In the genomic region with DNA sequence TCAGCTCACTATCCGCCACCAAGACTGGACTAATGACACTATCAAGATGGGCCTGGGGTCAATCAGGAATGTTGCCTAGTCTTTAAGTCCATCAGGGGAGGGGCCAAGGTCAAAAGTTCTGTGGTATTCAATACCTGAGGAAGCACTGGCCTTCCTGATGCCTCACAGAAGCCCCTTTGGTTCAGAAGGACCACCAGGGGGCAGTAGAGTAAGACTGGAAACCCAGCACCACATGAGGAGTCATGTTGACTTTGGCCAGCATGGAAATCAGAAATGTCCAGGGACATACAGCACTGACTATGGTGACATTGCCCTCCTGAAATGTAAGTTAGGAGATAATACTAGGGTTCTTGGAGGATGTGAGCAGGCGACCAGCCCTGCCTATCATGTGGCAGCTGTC, we compare ENCODE assay signal across 9 mouse cellular contexts. TPM values are rescaled to one million over a fixed set of nuclear protein-coding genes. Genes with fewer than 3 reads are reported as not detected.
DNase-seq lines count a peak whose midpoint lies in the region; ATAC-seq and TF ChIP-seq lines count a peak whose summit lies in the region.
"Had no signal": no experiment of that assay in that cellular context is flagged by ENCODE, and none has a peak within 500 bp of the region (broad histone marks: within the 10 kb centered on the region; RNA-seq: fewer than 3 reads in every experiment).

No protein-coding gene starts in this region.

- H3K9ac ChIP-seq in forebrain, embryonic 14.5 days (ENCODE audit: low read length) = no peak overlapping the region
- no peak overlapping the region for H3K9ac ChIP-seq in forebrain, embryonic 11.5 days (ENCODE audit: low read length)
- no peak overlapping the region for H3K9ac ChIP-seq in midbrain, postnatal 0 days (replicated peaks; ENCODE audit: low read length, poor library complexity, severe bottlenecking)
- H3K9ac ChIP-seq: hindbrain, embryonic 15.5 days had no signal

- H3K27ac ChIP-seq in forebrain, embryonic 14.5 days (ENCODE audit: low read depth, low read length) = no peak overlapping the region
- H3K27ac ChIP-seq in forebrain, embryonic 11.5 days (ENCODE audit: low read depth, low read length) = no peak overlapping the region
- no peak overlapping the region for H3K27ac ChIP-seq in midbrain, postnatal 0 days (ENCODE audit: low read depth, low read length)
- no peak overlapping the region for H3K27ac ChIP-seq in midbrain, embryonic 10.5 days (replicated peaks)
- H3K27ac ChIP-seq: hindbrain, embryonic 15.5 days had no signal

- 55% methylated on average over 2 of the region's 2 CpGs for WGBS in forebrain, embryonic 14.5 days
- 45% methylated on average over 2 of the region's 2 CpGs for WGBS in forebrain, embryonic 11.5 days
- 49% methylated on average over 2 of the region's 2 CpGs for WGBS in midbrain, postnatal 0 days
- 48% methylated on average over 2 of the region's 2 CpGs for WGBS in midbrain, embryonic 10.5 days

- H3K36me3 ChIP-seq in forebrain, embryonic 14.5 days (ENCODE audit: control insufficient read depth, insufficient read depth, low read length) = no peaks in the 10 kb centered on the region
- no peaks in the 10 kb centered on the region for H3K36me3 ChIP-seq in forebrain, embryonic 11.5 days (ENCODE audit: control insufficient read depth, insufficient read depth, low read length)
- no peaks in the 10 kb centered on the region for H3K36me3 ChIP-seq in midbrain, postnatal 0 days (ENCODE audit: insufficient read depth, low read length)
- H3K36me3 ChIP-seq in midbrain, embryonic 10.5 days = no peaks in the 10 kb centered on the region
- H3K36me3 ChIP-seq: hindbrain, embryonic 15.5 days had no signal

- H3K4me2 ChIP-seq in forebrain, embryonic 14.5 days (ENCODE audit: low read length) = no peak overlapping the region
- no peak overlapping the region for H3K4me2 ChIP-seq in forebrain, embryonic 11.5 days (ENCODE audit: low read depth, low read length, severe bottlenecking)
- H3K4me2 ChIP-seq in midbrain, postnatal 0 days (ENCODE audit: low read depth, low read length, poor library complexity, severe bottlenecking) = no peak overlapping the region
- H3K4me2 ChIP-seq: hindbrain, embryonic 15.5 days had no signal

- no peaks in the 10 kb centered on the region for H3K4me1 ChIP-seq in forebrain, embryonic 14.5 days (ENCODE audit: control insufficient read depth, insufficient read depth, low read length)
- 0 out of 2 replicates have a peak, but pooled peaks cover 2% of the 10 kb centered on the region for H3K4me1 ChIP-seq in forebrain, embryonic 11.5 days (replicated peaks; ENCODE audit: control insufficient read depth, insufficient read depth, low read length)
- no peaks in the 10 kb centered on the region for H3K4me1 ChIP-seq in midbrain, postnatal 0 days (ENCODE audit: insufficient read depth, low read length)
- peaks cover 8% of the 10 kb centered on the region for H3K4me1 ChIP-seq in midbrain, embryonic 10.5 days
- H3K4me1 ChIP-seq: hindbrain, embryonic 15.5 days had no signal

- H3K27me3 ChIP-seq in forebrain, embryonic 14.5 days (replicated peaks; ENCODE audit: control insufficient read depth, insufficient read depth, low read length) = no peaks in the 10 kb centered on the region
- no peaks in the 10 kb centered on the region for H3K27me3 ChIP-seq in forebrain, embryonic 11.5 days (ENCODE audit: control insufficient read depth, insufficient read depth, low read length)
- no peaks in the 10 kb centered on the region; the same call in 1 of the 2 replicates for H3K27me3 ChIP-seq in midbrain, postnatal 0 days (ENCODE audit: insufficient read depth, low read length)
- peaks cover 4% of the 10 kb centered on the region; the same call in 1 of the 2 replicates for H3K27me3 ChIP-seq in midbrain, embryonic 10.5 days (ENCODE audit: low read depth, poor library complexity, severe bottlenecking)
- H3K27me3 ChIP-seq: hindbrain, embryonic 15.5 days had no signal

- no peaks in the 10 kb centered on the region for H3K9me3 ChIP-seq in forebrain, embryonic 14.5 days (replicated peaks; ENCODE audit: control insufficient read depth, low read length)
- H3K9me3 ChIP-seq in forebrain, embryonic 11.5 days (ENCODE audit: control insufficient read depth, low read length) = no peaks in the 10 kb centered on the region
- H3K9me3 ChIP-seq in midbrain, postnatal 0 days (ENCODE audit: low read length) = no peaks in the 10 kb centered on the region
- no peaks in the 10 kb centered on the region for H3K9me3 ChIP-seq in midbrain, embryonic 10.5 days (replicated peaks)
- H3K9me3 ChIP-seq: hindbrain, embryonic 15.5 days had no signal

- ATAC-seq in forebrain, embryonic 14.5 days = no peak
- ATAC-seq in forebrain, embryonic 11.5 days (replicated peaks; ENCODE audit: low FRiP score) = no peak
- no peak for ATAC-seq in midbrain, postnatal 0 days (ENCODE audit: low FRiP score)

- peak; percentile 66 for TF ChIP-seq CTCF in midbrain, postnatal 0 days (IDR thresholded peaks at IDR 0.05)

- no peak overlapping the region for H3K4me3 ChIP-seq in forebrain, embryonic 14.5 days (ENCODE audit: low read depth, low read length)
- H3K4me3 ChIP-seq in forebrain, embryonic 11.5 days (ENCODE audit: low read depth, low read length) = no peak overlapping the region
- H3K4me3 ChIP-seq in midbrain, postnatal 0 days (ENCODE audit: low read depth, low read length) = no peak overlapping the region
- H3K4me3 ChIP-seq in midbrain, embryonic 10.5 days = no peak overlapping the region
- H3K4me3 ChIP-seq: hindbrain, embryonic 15.5 days had no signal

- DNase-seq in forebrain, embryonic 14.5 days (ENCODE audit: low spot score) = peak; percentile 39
- DNase-seq in forebrain, embryonic 11.5 days (ENCODE audit: low spot score) = no peak
- DNase-seq in midbrain, postnatal 0 days (ENCODE audit: low spot score) = peak; percentile 39
- no peak for DNase-seq in midbrain, embryonic 10.5 days (ENCODE audit: low spot score)
- DNase-seq in embryo, embryonic 11 days = peak; percentile 54
- peak; percentile 59 for DNase-seq in skeletal muscle tissue, adult 2 months (ENCODE audit: low read depth, low spot score)
- DNase-seq in right cerebral cortex, postnatal 36 days (ENCODE audit: low spot score in 2 of 2) = no peak
- no peak for DNase-seq in frontal cortex, postnatal 14 days (ENCODE audit: low spot score in 2 of 2)

RNA-seq across cellular contexts. Expression of a gene that starts 16.2 kb away (rescaled TPM):
- not detected in 2 replicates for polyA plus RNA-seq in forebrain, embryonic 14.5 days (2014; fragmentation: Nextera tagmentation; extraction: Ambion mirVana)
- polyA plus RNA-seq in forebrain, embryonic 11.5 days (2014; fragmentation: Nextera tagmentation; extraction: Ambion mirVana) = 0.05 TPM in 1 of 2 replicates, not detected in the other
- not detected in 2 replicates for total RNA-seq in midbrain, postnatal 0 days (2014; rRNA removed)
- polyA plus RNA-seq in midbrain, postnatal 0 days (2015; fragmentation: Nextera tagmentation; extraction: Ambion mirVana) = not detected in 2 replicates
- 0.04 and 0.10 TPM in 2 replicates for polyA plus RNA-seq in midbrain, embryonic 10.5 days (2016; fragmentation: Nextera tagmentation; extraction: Ambion mirVana)
- polyA plus RNA-seq: hindbrain, embryonic 15.5 days had no signal

Comparison
In these comparisons a context has a peak if more than half of its experiments do, and no peak if none do; other contexts are left out.
1. DNase-seq: peak in forebrain, embryonic 14.5 days (single experiment), midbrain, postnatal 0 days (single experiment), embryo, embryonic 11 days (single experiment) and skeletal muscle tissue, adult 2 months (single experiment); none in forebrain, embryonic 11.5 days (single experiment), midbrain, embryonic 10.5 days (single experiment), right cerebral cortex, postnatal 36 days (0 of 2) and frontal cortex, postnatal 14 days (0 of 2).